25 mouse cellular contexts compared by ENCODE assay signal in genomic region chr13:56383406-56383805, GRCm38 (mm10). TPM values are rescaled to one million over a fixed set of nuclear protein-coding genes. Genes with fewer than 3 reads are reported as not detected.
DNase-seq lines count a peak whose midpoint lies in the region; ATAC-seq and TF ChIP-seq lines count a peak whose summit lies in the region.
"Had no signal": no experiment of that assay in that cellular context is flagged by ENCODE, and none has a peak within 500 bp of the region (broad histone marks: within the 10 kb centered on the region; RNA-seq: fewer than 3 reads in every experiment).

No protein-coding gene starts in this region.

- no peak overlapping the region for H3K9ac ChIP-seq in heart, adult 2 months (ENCODE audit: low read depth, low read length)
- H3K9ac ChIP-seq in stomach, embryonic 14.5 days (replicated peaks; ENCODE audit: low read depth, low read length), result no peak overlapping the region
- H3K9ac ChIP-seq in stomach, postnatal 0 days (ENCODE audit: low read length), result no peak overlapping the region
- H3K9ac ChIP-seq in stomach, embryonic 16.5 days (ENCODE audit: low read length), result no peak overlapping the region
- H3K9ac ChIP-seq: embryonic facial prominence, embryonic 13.5 days; forebrain, embryonic 12.5 days; hindbrain, embryonic 14.5 days; intestine, embryonic 15.5 days had no signal

- no peak overlapping the region for H3K27ac ChIP-seq in heart, adult 2 months
- H3K27ac ChIP-seq in stomach, embryonic 14.5 days (ENCODE audit: low read length), result 0 out of 2 replicates have a peak overlapping the region, but pooled peaks have one; percentile 39
- no peak overlapping the region for H3K27ac ChIP-seq in stomach, postnatal 0 days (replicated peaks)
- no peak overlapping the region; the same call in 1 of the 2 replicates for H3K27ac ChIP-seq in stomach, embryonic 16.5 days (ENCODE audit: low read length)
- H3K27ac ChIP-seq: embryonic facial prominence, embryonic 13.5 days; forebrain, embryonic 12.5 days; heart, embryonic 10.5 days; hindbrain, embryonic 14.5 days; intestine, embryonic 15.5 days had no signal

- no peaks in the 10 kb centered on the region for H3K79me2 ChIP-seq in heart, adult 2 months (replicated peaks; ENCODE audit: control insufficient read depth, insufficient read depth, low read length)

- TF ChIP-seq EP300 in heart, adult 2 months (IDR thresholded peaks at IDR 0.05; ENCODE audit: insufficient read depth, low read depth, low read length), result no peak
- TF ChIP-seq EP300 in stomach, postnatal 0 days (optimal IDR thresholded peaks at IDR 0.05), result no peak

- intact Hi-C loops in heart, adult 2 months (cut with DNase I), result no loop called here

- H3K27me3 ChIP-seq in heart, adult 2 months (ENCODE audit: control insufficient read depth, insufficient read depth, low read length), result no peaks in the 10 kb centered on the region
- no peaks in the 10 kb centered on the region for H3K27me3 ChIP-seq in stomach, embryonic 14.5 days (ENCODE audit: control insufficient read depth, insufficient read depth, low read length)
- H3K27me3 ChIP-seq in stomach, postnatal 0 days (ENCODE audit: control insufficient read depth, insufficient read depth, low read length), result no peaks in the 10 kb centered on the region
- H3K27me3 ChIP-seq in stomach, embryonic 16.5 days (ENCODE audit: control insufficient read depth, insufficient read depth, low read length), result no peaks in the 10 kb centered on the region
- H3K27me3 ChIP-seq: embryonic facial prominence, embryonic 13.5 days; forebrain, embryonic 12.5 days; intestine, embryonic 15.5 days had no signal

- ATAC-seq in stomach, embryonic 14.5 days (ENCODE audit: insufficient number of reproducible peaks, insufficient read depth, low FRiP score, low read depth), result no peak
- ATAC-seq in stomach, postnatal 0 days (ENCODE audit: low FRiP score, low TSS enrichment), result no peak
- 0 out of 2 replicates have a peak, but pooled peaks have one; percentile 26 for ATAC-seq in stomach, embryonic 16.5 days (ENCODE audit: insufficient read depth, low FRiP score)
- ATAC-seq: CD4-positive, CD25-positive, alpha-beta regulatory T cell, adult 4 months; forebrain, embryonic 16.5 days; intestine, embryonic 15.5 days had no signal

- no peak overlapping the region for H3K4me3 ChIP-seq in heart, adult 2 months
- H3K4me3 ChIP-seq in stomach, embryonic 14.5 days (ENCODE audit: low read depth, low read length), result no peak overlapping the region
- H3K4me3 ChIP-seq in stomach, postnatal 0 days (ENCODE audit: low read depth, low read length), result no peak overlapping the region
- no peak overlapping the region for H3K4me3 ChIP-seq in stomach, embryonic 16.5 days (replicated peaks; ENCODE audit: low read length)
- H3K4me3 ChIP-seq: embryonic facial prominence, embryonic 13.5 days; forebrain, embryonic 12.5 days; heart, embryonic 10.5 days; intestine, embryonic 15.5 days had no signal

- TF ChIP-seq POLR2A in heart, adult 2 months (IDR thresholded peaks at IDR 0.05; ENCODE audit: insufficient read depth, low read depth, low read length), result no peak

- no peaks in the 10 kb centered on the region for H3K4me1 ChIP-seq in heart, adult 2 months (ENCODE audit: control insufficient read depth, insufficient read depth, low read length)
- H3K4me1 ChIP-seq in stomach, embryonic 14.5 days (ENCODE audit: control insufficient read depth, insufficient read depth, low read length), result peaks cover 4% of the 10 kb centered on the region; the same call in 1 of the 2 replicates
- no peaks in the 10 kb centered on the region for H3K4me1 ChIP-seq in stomach, postnatal 0 days (replicated peaks; ENCODE audit: control insufficient read depth, insufficient read depth)
- H3K4me1 ChIP-seq in stomach, embryonic 16.5 days (ENCODE audit: control insufficient read depth, insufficient read depth, low read length), result peaks cover 9% of the 10 kb centered on the region; the same call in 1 of the 2 replicates
- H3K4me1 ChIP-seq: heart, embryonic 10.5 days had no signal

- no peak for TF ChIP-seq CTCF in heart, adult 2 months (IDR thresholded peaks at IDR 0.05)
- no peak for TF ChIP-seq CTCF in stomach, postnatal 0 days (IDR thresholded peaks at IDR 0.05; ENCODE audit: low read depth)

- 68% methylated on average over 3 of the region's 3 CpGs for WGBS in heart, adult 2 months
- 54% methylated on average over 3 of the region's 3 CpGs for WGBS in stomach, embryonic 14.5 days
- WGBS in stomach, postnatal 0 days, result 62% methylated on average over 3 of the region's 3 CpGs
- WGBS in stomach, embryonic 16.5 days, result 63% methylated on average over 3 of the region's 3 CpGs

- H3K36me3 ChIP-seq in heart, adult 2 months (ENCODE audit: control insufficient read depth, insufficient read depth, low read length), result no peaks in the 10 kb centered on the region
- H3K36me3 ChIP-seq in stomach, embryonic 14.5 days (ENCODE audit: control insufficient read depth, insufficient read depth, low read length), result no peaks in the 10 kb centered on the region
- H3K36me3 ChIP-seq in stomach, postnatal 0 days (ENCODE audit: control insufficient read depth, insufficient read depth, low read length), result no peaks in the 10 kb centered on the region
- no peaks in the 10 kb centered on the region for H3K36me3 ChIP-seq in stomach, embryonic 16.5 days (ENCODE audit: control insufficient read depth, insufficient read depth, low read length)
- H3K36me3 ChIP-seq: embryonic facial prominence, embryonic 13.5 days; forebrain, embryonic 12.5 days; G1E; heart, embryonic 10.5 days; intestine, embryonic 15.5 days had no signal

- DNase-seq in gastrocnemius, adult 18-20 months (ENCODE audit: low spot score), result peak; percentile 63
- DNase-seq in gastrocnemius, postnatal 4 days (ENCODE audit: low spot score in 2 of 2), result no peak
- DNase-seq in heart, adult 2 months, result peak; percentile 29 to 34
- DNase-seq in heart, postnatal 4 days, result no peak
- no peak for DNase-seq in stomach, postnatal 0 days (ENCODE audit: low spot score)
- no peak for DNase-seq in adipocyte (ENCODE audit: low spot score)
- DNase-seq: adrenal gland, postnatal 14 days; B cell, adult 2 months; cerebellum, adult 18-20 months; cerebellum, adult 9-11 months; cerebellum, postnatal 36 days; kidney, adult 18-20 months had no signal

- no peaks in the 10 kb centered on the region for H3K9me3 ChIP-seq in stomach, embryonic 14.5 days (ENCODE audit: control insufficient read depth, low read depth, low read length)
- H3K9me3 ChIP-seq in stomach, postnatal 0 days (ENCODE audit: control insufficient read depth, low read length), result no peaks in the 10 kb centered on the region
- no peaks in the 10 kb centered on the region for H3K9me3 ChIP-seq in stomach, embryonic 16.5 days (replicated peaks; ENCODE audit: control insufficient read depth, low read length)
- H3K9me3 ChIP-seq: embryonic facial prominence, embryonic 13.5 days; forebrain, embryonic 12.5 days; heart, embryonic 10.5 days; intestine, embryonic 15.5 days had no signal

- H3K4me2 ChIP-seq in stomach, embryonic 14.5 days (replicated peaks; ENCODE audit: low read depth, low read length), result no peak overlapping the region
- no peak overlapping the region for H3K4me2 ChIP-seq in stomach, postnatal 0 days (replicated peaks; ENCODE audit: low read depth)
- no peak overlapping the region for H3K4me2 ChIP-seq in stomach, embryonic 16.5 days (ENCODE audit: low read depth, low read length)
- H3K4me2 ChIP-seq: embryonic facial prominence, embryonic 13.5 days; forebrain, embryonic 12.5 days; hindbrain, embryonic 14.5 days; intestine, embryonic 15.5 days had no signal

RNA-seq across cellular contexts. Expression of gene Gm3045, which starts 43.0 kb away (rescaled TPM):
- total RNA-seq in gastrocnemius, adult 18-20 months (2021), result not detected
- not detected for total RNA-seq in gastrocnemius, postnatal 4 days (2021)
- not detected for total RNA-seq in heart, adult 2 months (2021)
- polyA plus RNA-seq in heart, adult 2 months (2012; rRNA removed), result not detected in 2 replicates
- not detected for total RNA-seq in heart, postnatal 4 days (2021)
- polyA plus RNA-seq in stomach, embryonic 14.5 days (2014; fragmentation: Nextera tagmentation; extraction: Ambion mirVana), result not detected in 2 replicates
- polyA plus RNA-seq in stomach, postnatal 0 days (2015; fragmentation: Nextera tagmentation; extraction: Ambion mirVana), result not detected in 2 replicates
- polyA plus RNA-seq in stomach, embryonic 16.5 days (2015; fragmentation: Nextera tagmentation; extraction: Ambion mirVana), result not detected in 2 replicates
- total RNA-seq: adrenal gland, postnatal 14 days; hematopoietic stem cell, adult 5-6 weeks had no signal
- polyA plus RNA-seq: CD4-positive, CD25-positive, alpha-beta regulatory T cell, adult 4 months; embryonic facial prominence, embryonic 13.5 days; forebrain, embryonic 12.5 days; forebrain, embryonic 16.5 days; frontal cortex, adult 2 months; G1E; heart, embryonic 10.5 days; heart, embryonic 16.5 days; hindbrain, embryonic 14.5 days; intestine, embryonic 15.5 days had no signal

RNA-seq across cellular contexts. Expression of gene Slc25a48, which starts 54.7 kb away (rescaled TPM):
- total RNA-seq in gastrocnemius, adult 18-20 months (2021), result not detected
- not detected for total RNA-seq in gastrocnemius, postnatal 4 days (2021)
- under 1 TPM; 0.08 to 0.16 TPM for total RNA-seq in heart, adult 2 months (2021)
- 0.23 and 0.27 TPM in 2 replicates for polyA plus RNA-seq in heart, adult 2 months (2012; rRNA removed)
- under 1 TPM in 1 of 2 experiments, not detected in 1; 0.07 TPM for total RNA-seq in heart, postnatal 4 days (2021)
- 0.09 and 0.27 TPM in 2 replicates for polyA plus RNA-seq in stomach, embryonic 14.5 days (2014; fragmentation: Nextera tagmentation; extraction: Ambion mirVana)
- polyA plus RNA-seq in stomach, postnatal 0 days (2015; fragmentation: Nextera tagmentation; extraction: Ambion mirVana), result 0.08 and 0.13 TPM in 2 replicates
- 0.11 and 0.14 TPM in 2 replicates for polyA plus RNA-seq in stomach, embryonic 16.5 days (2015; fragmentation: Nextera tagmentation; extraction: Ambion mirVana)
- total RNA-seq: hematopoietic stem cell, adult 5-6 weeks had no signal
- polyA plus RNA-seq: CD4-positive, CD25-positive, alpha-beta regulatory T cell, adult 4 months; forebrain, embryonic 12.5 days; forebrain, embryonic 16.5 days; G1E; hindbrain, embryonic 14.5 days had no signal

Comparison
In these comparisons a context has a peak if more than half of its experiments do, and no peak if none do; other contexts are left out.
1. DNase-seq: peak in gastrocnemius, adult 18-20 months (single experiment) and heart, adult 2 months (2 of 2); none in gastrocnemius, postnatal 4 days (0 of 2), heart, postnatal 4 days (single experiment), stomach, postnatal 0 days (single experiment) and adipocyte (single experiment).